Mouse (Mus musculus) forebrain, embryonic 15.5 days (tissue): ENCODE measurements around the gene Mybpc3. TPM values are rescaled to one million over a fixed set of nuclear protein-coding genes. Genes with fewer than 3 reads are reported as not detected.

Experiments
- ATAC-seq: fragments of 200-750 bp; cut with Nextera tagmentation; replicated peaks from 2 replicates; pipeline ENCODE4 v1.8.0; 2017; ENCODE audit warnings: mild to moderate bottlenecking, moderate TSS enrichment, moderate library complexity
- H3K27ac ChIP-seq: fragments of 300-500 bp; sonication (generic); replicated peaks from 2 replicates; pipeline ENCODE4 v1.5.1; 2015; ENCODE audit warnings: mild to moderate bottlenecking, inconsistent platforms
- H3K27me3 ChIP-seq: fragments of 300-500 bp; sonication (generic); 2 replicates; pipeline ENCODE4 v1.6.1; 2015; ENCODE audit warnings: inconsistent platforms
- H3K36me3 ChIP-seq: fragments of 300-500 bp; sonication (generic); 2 replicates; pipeline ENCODE4 v1.6.1; 2015; ENCODE audit warnings: mild to moderate bottlenecking, inconsistent platforms
- H3K4me1 ChIP-seq: fragments of 300-500 bp; sonication (generic); 2 replicates; pipeline ENCODE4 v1.6.1; 2015; ENCODE audit warnings: inconsistent platforms
- H3K4me2 ChIP-seq: fragments of 300-500 bp; sonication (generic); replicated peaks from 2 replicates; pipeline ENCODE4 v1.6.1; 2015; ENCODE audit warnings: mild to moderate bottlenecking, inconsistent platforms
- H3K4me3 ChIP-seq: fragments of 300-500 bp; sonication (generic); 2 replicates; pipeline ENCODE4 v1.5.1; 2015; ENCODE audit warnings: mild to moderate bottlenecking, inconsistent platforms
- H3K9ac ChIP-seq: fragments of 300-500 bp; sonication (generic); replicated peaks from 2 replicates; pipeline ENCODE4 v1.6.1; 2015; ENCODE audit warnings: mild to moderate bottlenecking, inconsistent platforms
- H3K9me3 ChIP-seq: fragments of 300-500 bp; sonication (generic); 2 replicates; pipeline ENCODE4 v1.6.1; 2016; ENCODE audit warnings: inconsistent platforms
- WGBS: fragments of 180-500 bp; shearing (Covaris S2); methylation state at CpG from one replicate; pipeline ENCODE4 v1.1.7; 2015; ENCODE audit warnings: mixed read lengths; 5-methylcytosine and 5-hydroxymethylcytosine counted together
- polyA plus RNA-seq: library from polyadenylated mRNA; unstranded; fragments of >200 nt; fragmentation: Nextera tagmentation; extraction: Ambion mirVana; gene quantifications from 2 replicates; pipeline ENCODE4 v1.2.1, GENCODE M21; 2015

The Mybpc3 gene
- polyA plus RNA-seq, 1 experiment from 2014 or later: not detected

- H3K4me2 ChIP-seq: no peak overlapping the region
- no peak overlapping the region for H3K9ac ChIP-seq
- H3K4me3 ChIP-seq: no peak overlapping the region
- no peaks in the 10 kb centered on the region for H3K27me3 ChIP-seq
- ATAC-seq: no peak
- H3K9me3 ChIP-seq: no peaks in the 10 kb centered on the region
- H3K36me3 ChIP-seq: no peaks in the 10 kb centered on the region
- H3K27ac ChIP-seq: no peak overlapping the region
- peaks cover 9% of the 10 kb centered on the region for H3K4me1 ChIP-seq
- WGBS: 80% methylated on average over 8 of the region's 8 CpGs
Observed at GRCm38 (mm10) chr2:91080784-91081513, 37.0 kb upstream of the Mybpc3 start.

GRCm38 (mm10) chr2:91081775-91082695, 35.9 kb upstream of the Mybpc3 start, which contains the start of gene Spi1:
Spi1 (plus strand) TSS chr2:91082390.
- no peak within 1 kb of the TSS for H3K4me2 ChIP-seq
- H3K27ac ChIP-seq: no peak within 1 kb of the TSS
- no peaks in the 10 kb centered on the region for H3K36me3 ChIP-seq
- no peaks in the 10 kb centered on the region for H3K27me3 ChIP-seq
- no peak within 1 kb of the TSS for H3K9ac ChIP-seq
- H3K4me1 ChIP-seq: peaks cover 9% of the 10 kb centered on the region
- H3K9me3 ChIP-seq: no peaks in the 10 kb centered on the region
- ATAC-seq: no peak
- H3K4me3 ChIP-seq: no peak within 1 kb of the TSS
- WGBS: 81% methylated on average over 13 of the region's 13 CpGs

- no peak overlapping the region for H3K4me2 ChIP-seq
- no peak overlapping the region for H3K27ac ChIP-seq
- H3K4me1 ChIP-seq: peaks cover 9% of the 10 kb centered on the region
- no peaks in the 10 kb centered on the region for H3K36me3 ChIP-seq
- H3K4me3 ChIP-seq: no peak overlapping the region
- no peaks in the 10 kb centered on the region for H3K9me3 ChIP-seq
- no peak overlapping the region for H3K9ac ChIP-seq
- H3K27me3 ChIP-seq: no peaks in the 10 kb centered on the region
- 82% methylated on average over 11 of the region's 11 CpGs for WGBS
- ATAC-seq: no peak
Observed at GRCm38 (mm10) chr2:91082844-91083243, 35.1 kb upstream of the Mybpc3 start.

- no peaks in the 10 kb centered on the region for H3K9me3 ChIP-seq
- no peak overlapping the region for H3K9ac ChIP-seq
- H3K4me2 ChIP-seq: no peak overlapping the region
- no peaks in the 10 kb centered on the region for H3K36me3 ChIP-seq
- no peak overlapping the region for H3K4me3 ChIP-seq
- peaks cover 6% of the 10 kb centered on the region for H3K4me1 ChIP-seq
- ATAC-seq: no peak
- H3K27me3 ChIP-seq: no peaks in the 10 kb centered on the region
- H3K27ac ChIP-seq: no peak overlapping the region
- WGBS: 63% methylated on average over 1 of the region's 1 CpGs
Observed at GRCm38 (mm10) chr2:91083366-91083940, 34.5 kb upstream of the Mybpc3 start.

- Histone ChIP-seq H3K4me1 (no peaks in the 10 kb centered on the region), H3K4me2 (no peak overlapping the region), H3K4me3 (no peak overlapping the region), H3K27ac (no peak overlapping the region), H3K9ac (no peak overlapping the region), H3K9me3 (no peaks in the 10 kb centered on the region), H3K27me3 (no peaks in the 10 kb centered on the region), H3K36me3 (no peaks in the 10 kb centered on the region)
- ATAC-seq: no peak
- WGBS: 84% methylated on average over 15 of the region's 15 CpGs
Observed at GRCm38 (mm10) chr2:91084179-91084820, 33.6 kb upstream of the Mybpc3 start.

- Histone ChIP-seq H3K36me3 (no peaks in the 10 kb centered on the region), H3K4me1 (no peaks in the 10 kb centered on the region), H3K27me3 (no peaks in the 10 kb centered on the region), H3K9me3 (no peaks in the 10 kb centered on the region), H3K9ac (no peak overlapping the region), H3K4me2 (no peak overlapping the region), H3K4me3 (no peak overlapping the region), H3K27ac (no peak overlapping the region)
- no peak for ATAC-seq
- 87% methylated on average over 14 of the region's 14 CpGs for WGBS
Observed at GRCm38 (mm10) chr2:91085494-91086391, 32.2 kb upstream of the Mybpc3 start.

- 50% methylated on average over 9 of the region's 9 CpGs for WGBS
- H3K36me3 ChIP-seq: no peaks in the 10 kb centered on the region
- H3K27me3 ChIP-seq: no peaks in the 10 kb centered on the region
- H3K4me3 ChIP-seq: no peak overlapping the region
- ATAC-seq: no peak
- no peak overlapping the region for H3K4me2 ChIP-seq
- no peak overlapping the region for H3K9ac ChIP-seq
- no peak overlapping the region for H3K27ac ChIP-seq
- no peaks in the 10 kb centered on the region for H3K4me1 ChIP-seq
- H3K9me3 ChIP-seq: no peaks in the 10 kb centered on the region
Observed at GRCm38 (mm10) chr2:91086392-91087237, 31.3 kb upstream of the Mybpc3 start.

- H3K4me3 ChIP-seq: no peak overlapping the region
- no peaks in the 10 kb centered on the region for H3K36me3 ChIP-seq
- WGBS: 87% methylated on average over 9 of the region's 9 CpGs
- ATAC-seq: no peak
- H3K9me3 ChIP-seq: no peaks in the 10 kb centered on the region
- no peaks in the 10 kb centered on the region for H3K27me3 ChIP-seq
- no peak overlapping the region for H3K4me2 ChIP-seq
- no peak overlapping the region for H3K27ac ChIP-seq
- H3K4me1 ChIP-seq: no peaks in the 10 kb centered on the region
- no peak overlapping the region for H3K9ac ChIP-seq
Observed at GRCm38 (mm10) chr2:91087453-91087852, 30.5 kb upstream of the Mybpc3 start.

GRCm38 (mm10) chr2:91088987-91089386, 29.0 kb upstream of the Mybpc3 start:
- Histone ChIP-seq H3K9me3 (no peaks in the 10 kb centered on the region), H3K4me3 (no peak overlapping the region), H3K4me1 (no peaks in the 10 kb centered on the region), H3K9ac (no peak overlapping the region), H3K36me3 (no peaks in the 10 kb centered on the region), H3K27me3 (no peaks in the 10 kb centered on the region), H3K4me2 (no peak overlapping the region), H3K27ac (no peak overlapping the region)
- no peak for ATAC-seq
- WGBS: 84% methylated on average over 9 of the region's 9 CpGs

- no peaks in the 10 kb centered on the region for H3K27me3 ChIP-seq
- WGBS: 80% methylated on average over 6 of the region's 6 CpGs
- no peaks in the 10 kb centered on the region for H3K36me3 ChIP-seq
- H3K27ac ChIP-seq: no peak overlapping the region
- H3K9me3 ChIP-seq: no peaks in the 10 kb centered on the region
- H3K4me3 ChIP-seq: no peak overlapping the region
- no peak for ATAC-seq
- no peaks in the 10 kb centered on the region for H3K4me1 ChIP-seq
- no peak overlapping the region for H3K4me2 ChIP-seq
- no peak overlapping the region for H3K9ac ChIP-seq
Observed at GRCm38 (mm10) chr2:91090208-91090607, 27.7 kb upstream of the Mybpc3 start.
